Mouse (Mus musculus) embryo, embryonic 9.5 days (tissue): ENCODE results near the gene Fam71a.

Experiments
- DNase-seq: peaks from one replicate; pipeline ENCODE4 v3.0.0-alpha.2; 2017; ENCODE audit errors: extremely low spot score

Fam71a gene

DNA sequence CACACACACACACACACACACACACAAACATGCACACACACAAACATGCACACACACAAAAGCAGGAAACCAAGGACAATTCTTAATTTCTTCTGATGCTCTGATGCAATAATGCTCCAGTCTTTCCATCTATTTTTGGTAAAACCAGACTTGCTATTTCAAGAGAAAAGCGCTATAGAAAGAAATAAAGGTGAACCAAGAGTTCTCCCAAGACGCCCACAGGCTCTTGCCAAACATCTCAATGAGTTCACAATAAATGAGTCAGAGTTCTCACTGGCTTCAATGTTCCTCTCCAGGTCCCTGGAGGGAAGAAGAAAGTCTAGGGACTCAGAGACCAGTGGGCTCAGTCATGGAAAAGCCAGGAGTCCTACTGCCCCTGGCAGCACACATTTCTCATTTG is 40.9 kb downstream of the Fam71a start:
- no peak for DNase-seq

- DNase-seq: no peak
Measured at GRCm38 (mm10) chr1:191122744-191123143, 41.9 kb downstream of the Fam71a start.

DNA sequence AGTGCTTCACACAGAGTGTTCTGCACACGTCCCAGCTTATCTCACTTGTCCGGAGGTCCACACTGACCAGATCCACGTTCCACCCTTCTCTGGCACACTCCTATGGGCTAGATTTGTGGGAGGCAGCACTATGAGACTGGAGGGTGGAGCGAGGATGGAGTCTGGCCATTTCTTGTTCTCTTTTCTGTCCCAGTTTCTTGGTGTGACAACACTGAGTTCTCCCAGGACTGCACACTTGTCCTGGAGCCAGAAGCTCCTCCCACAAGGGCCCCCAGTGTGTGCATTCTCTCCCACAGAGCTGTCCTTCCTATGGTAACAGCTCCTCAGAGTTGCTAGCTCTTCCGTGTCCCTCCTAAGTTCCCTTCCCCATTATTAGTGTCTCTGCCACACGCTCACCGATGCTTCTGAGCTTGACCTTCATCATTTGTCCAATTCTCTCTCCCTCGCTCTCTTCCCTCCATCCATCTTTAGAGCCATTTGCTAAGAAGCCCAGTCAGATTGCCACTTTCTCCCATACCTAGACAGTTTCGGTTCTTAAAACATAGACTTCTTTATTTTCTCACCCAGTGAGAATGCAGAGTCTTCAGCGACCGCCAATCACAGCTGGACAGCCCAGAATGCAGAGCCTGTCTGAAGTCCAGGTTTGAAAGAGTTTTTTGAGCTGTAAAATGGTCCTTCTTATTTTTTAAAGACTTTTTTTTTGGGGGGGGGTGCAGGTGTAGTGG is 48.9 kb downstream of the Fam71a start:
- DNase-seq: no peak

DNA sequence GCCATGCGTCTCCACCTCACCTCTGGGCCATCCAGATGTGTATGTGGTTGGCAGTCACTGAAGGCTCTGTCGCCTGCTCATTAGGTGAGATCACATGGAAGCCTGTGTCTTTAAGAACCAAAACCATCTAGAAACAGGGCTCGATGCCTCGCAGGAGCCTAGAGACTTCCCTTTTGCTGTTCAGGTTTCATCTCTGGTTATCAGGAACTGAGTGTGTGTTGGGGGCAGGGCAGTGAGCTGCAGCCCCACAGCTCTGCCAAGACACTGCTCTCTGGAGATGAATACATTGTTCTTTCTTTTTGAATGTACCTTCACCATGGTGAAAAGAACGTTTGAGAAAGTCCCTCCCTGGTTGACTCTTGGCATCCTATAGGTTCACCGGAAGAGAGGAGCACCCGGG is 49.7 kb downstream of the Fam71a start:
- DNase-seq: no peak
